Mouse (Mus musculus): ENCODE data around the gene Syce3.

The Syce3 gene

DNA sequence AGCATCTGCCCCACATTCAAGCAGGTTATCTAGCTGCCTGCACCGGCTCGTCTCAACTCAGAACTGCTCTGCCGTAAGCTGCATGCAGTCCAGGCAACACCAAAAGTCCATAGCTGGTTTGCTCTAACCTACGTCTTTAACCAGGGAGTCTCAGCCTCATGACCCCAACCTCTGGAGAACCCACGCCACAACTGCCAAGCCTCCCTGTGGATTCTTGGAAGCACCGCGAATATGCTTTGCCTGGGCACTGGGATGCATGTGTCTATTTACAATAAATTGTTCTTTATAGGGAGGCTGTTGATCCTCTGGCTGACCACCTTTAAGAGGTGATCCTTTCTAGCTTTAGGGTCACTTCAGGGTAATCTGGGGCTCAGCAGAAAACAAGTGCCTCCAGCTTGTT, 37.8 kb downstream of the Syce3 start:
- DNase-seq, result no peak

DNA sequence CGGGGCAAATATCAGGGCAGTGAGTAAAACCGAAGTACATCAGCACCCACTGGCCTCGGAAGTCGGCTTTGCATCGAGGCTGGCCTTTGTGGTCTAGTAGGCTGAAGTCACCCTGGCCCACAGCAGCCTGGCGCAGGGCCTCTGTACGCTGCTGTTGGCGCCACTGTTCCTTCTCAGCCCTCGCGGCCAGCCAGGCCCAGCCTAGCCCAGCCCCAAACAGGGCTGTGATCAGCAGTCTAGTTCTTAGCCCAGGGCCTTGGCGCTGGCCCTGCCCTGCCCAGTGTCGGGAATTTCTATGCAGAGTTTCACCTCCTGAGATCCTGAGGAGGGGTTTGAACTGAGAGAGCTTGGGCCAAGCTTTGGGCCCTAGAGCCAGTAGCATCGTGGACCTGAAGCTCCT, 38.2 kb downstream of the Syce3 start:
- no peak for DNase-seq

GRCm38 (mm10) chr15:89365141-89365551, 45.2 kb downstream of the Syce3 start:
- DNase-seq, result no peak

DNA sequence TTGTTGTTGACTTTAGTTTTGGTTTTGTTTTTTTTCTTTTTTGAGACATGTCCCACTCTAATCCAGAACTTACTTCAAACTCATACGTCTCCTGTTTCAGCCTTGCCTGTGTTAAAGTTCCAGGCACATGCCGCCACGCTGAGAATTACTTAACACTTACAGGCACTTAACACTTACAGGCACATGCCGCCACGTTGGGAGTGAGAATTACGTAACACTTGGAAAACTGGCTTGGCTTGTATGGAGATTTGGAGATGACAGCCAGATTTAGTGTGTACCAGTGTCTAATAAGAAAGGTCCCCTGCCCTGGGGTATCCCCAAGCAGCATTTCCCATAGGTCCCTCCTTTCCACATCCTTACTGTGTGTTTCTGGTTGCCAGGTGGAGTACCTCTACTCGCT, 47.3 kb downstream of the Syce3 start:
- no peak for DNase-seq

GRCm38 (mm10) chr15:89358784-89359183, 51.5 kb downstream of the Syce3 start:
- no peak for DNase-seq

DNA sequence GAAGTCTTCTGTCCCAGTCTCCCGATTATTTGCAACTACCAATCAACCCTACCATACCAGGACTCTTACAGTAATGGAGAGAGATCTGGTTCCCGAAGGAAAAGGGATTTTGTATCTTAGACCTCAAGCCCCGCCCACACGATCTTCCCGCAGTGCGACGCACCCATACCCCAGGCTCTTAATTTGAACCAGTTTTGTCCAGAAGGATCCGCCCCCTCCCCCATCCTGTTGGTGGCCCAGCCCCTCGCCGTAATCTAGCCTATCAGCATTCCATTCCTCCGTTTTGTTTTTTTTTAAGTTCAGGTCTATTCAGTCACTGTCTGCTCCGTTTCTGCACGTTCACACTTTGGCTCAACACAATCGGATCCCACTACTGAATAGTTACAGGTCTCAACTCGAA, 53.9 kb downstream of the Syce3 start:
- peak; percentile 86 for DNase-seq

DNA sequence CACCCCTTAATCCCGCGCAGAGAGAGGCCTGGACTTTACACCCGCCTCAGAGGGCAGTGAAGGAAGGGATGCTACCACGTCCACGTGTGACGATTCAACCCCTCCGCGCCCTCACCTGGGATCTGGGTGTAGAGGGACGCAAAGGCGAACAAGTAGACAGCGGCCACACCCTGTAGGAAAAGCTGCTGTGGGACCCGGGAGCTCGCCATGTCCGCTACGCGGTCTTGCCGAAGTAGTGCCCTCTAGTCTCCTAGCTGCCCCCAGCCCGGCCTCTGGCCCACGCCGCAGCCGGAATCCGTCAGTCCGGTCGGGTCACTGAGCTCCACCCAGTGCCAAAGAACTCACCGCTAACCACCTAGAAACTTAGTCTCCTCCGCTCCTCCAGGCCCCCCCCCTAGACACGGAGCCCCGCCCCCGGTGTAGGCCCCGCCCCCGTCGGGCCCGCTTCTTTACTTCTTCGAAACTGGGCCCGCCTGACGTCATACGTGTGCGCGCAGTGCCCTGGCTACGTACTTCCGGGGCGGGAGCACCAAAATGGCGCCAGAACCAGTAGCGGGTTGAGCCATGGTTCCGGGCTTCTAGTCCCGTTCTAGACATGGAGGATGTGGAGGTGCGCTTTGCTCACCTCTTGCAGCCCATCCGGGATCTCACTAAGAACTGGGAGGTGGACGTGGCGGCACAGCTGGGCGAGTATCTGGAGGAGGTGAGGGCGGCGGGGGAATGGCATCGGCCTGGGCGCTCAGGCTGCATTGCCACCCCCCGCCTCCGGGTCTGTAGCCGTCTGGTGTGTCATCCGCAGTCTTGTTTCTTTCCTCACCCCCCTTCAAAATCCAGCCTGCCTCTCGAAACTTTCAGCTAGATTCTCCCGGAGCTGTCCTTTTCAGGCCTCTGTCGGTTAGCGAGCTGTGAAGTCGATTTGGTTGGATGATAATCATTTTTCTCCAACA, 54.8 kb downstream of the Syce3 start, which contains the start of the genes Lmf2 and Ncaph2:
Gene Lmf2 (minus strand): TSS at position 419 of the 947 bp plus-strand sequence.
Gene Ncaph2 (plus strand): TSS at position 479 of the 947 bp plus-strand sequence.
- DNase-seq, result peak; percentile 95

DNA sequence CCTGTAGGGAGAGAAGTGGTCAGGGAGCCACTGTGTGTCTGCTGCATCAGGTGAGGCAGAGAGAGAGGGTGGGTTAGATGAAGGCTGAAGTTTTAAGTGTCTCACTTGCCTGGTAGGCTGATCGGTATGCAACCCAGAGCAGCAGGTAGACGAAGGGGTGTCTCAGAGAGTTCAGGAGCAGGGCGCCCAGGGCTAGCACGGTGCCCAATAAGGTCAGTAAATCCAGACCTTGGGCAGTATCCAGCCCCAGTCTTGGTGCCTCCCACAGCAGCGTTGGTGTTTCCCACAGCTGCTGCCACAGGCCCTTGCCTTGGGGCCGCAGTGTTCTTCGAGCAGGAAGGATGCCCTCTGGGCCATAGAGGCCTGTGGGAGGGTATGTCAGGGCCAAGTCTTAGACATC, 55.8 kb downstream of the Syce3 start:
- DNase-seq, result no peak

DNA sequence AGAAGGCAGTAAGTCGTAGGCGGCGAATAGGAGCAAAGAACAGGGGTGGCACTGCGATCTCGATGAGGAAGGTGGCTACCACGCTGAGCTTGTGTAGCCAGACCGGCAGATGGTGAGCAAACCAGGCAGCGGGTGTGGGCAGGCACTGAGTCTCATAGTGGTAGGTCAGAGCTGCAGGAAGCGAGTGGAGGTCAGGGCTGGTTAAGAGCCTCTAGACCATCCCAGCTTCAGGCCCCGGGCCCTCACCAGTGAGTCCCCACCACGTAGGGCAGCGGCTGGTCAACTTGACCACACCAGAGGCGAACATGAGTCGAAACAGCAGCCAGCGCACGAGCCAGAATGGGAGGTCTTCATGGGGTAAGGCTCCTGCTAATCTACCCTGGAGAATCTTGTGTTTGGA, 56.5 kb downstream of the Syce3 start:
- no peak for DNase-seq

GRCm38 (mm10) chr15:89352795-89353194, 57.5 kb downstream of the Syce3 start:
- no peak for DNase-seq

DNA sequence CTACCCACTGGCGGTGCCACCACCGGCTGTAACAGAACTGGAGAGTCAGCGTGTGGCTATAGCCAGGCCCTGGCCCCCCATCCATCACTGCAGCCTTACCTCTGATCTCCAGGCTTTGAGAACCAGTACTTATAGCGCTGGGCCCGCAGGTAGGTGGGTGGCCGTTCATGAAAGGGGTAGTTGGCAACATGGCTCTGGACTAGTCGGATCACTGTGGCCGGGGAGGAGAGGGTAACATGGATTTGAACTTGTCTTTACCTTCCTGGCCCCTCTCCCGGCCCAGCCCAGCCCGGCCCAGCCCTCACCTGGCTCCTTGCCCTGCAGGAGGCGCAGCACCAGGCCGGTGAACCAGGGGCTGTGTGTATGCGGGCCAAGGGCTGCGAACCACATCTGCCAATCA, 58.2 kb downstream of the Syce3 start:
- no peak for DNase-seq

GRCm38 (mm10) chr15:89351302-89351701, 59.0 kb downstream of the Syce3 start:
- DNase-seq, result no peak

GRCm38 (mm10) chr15:89350447-89350846, 59.9 kb downstream of the Syce3 start:
- no peak for DNase-seq

DNA sequence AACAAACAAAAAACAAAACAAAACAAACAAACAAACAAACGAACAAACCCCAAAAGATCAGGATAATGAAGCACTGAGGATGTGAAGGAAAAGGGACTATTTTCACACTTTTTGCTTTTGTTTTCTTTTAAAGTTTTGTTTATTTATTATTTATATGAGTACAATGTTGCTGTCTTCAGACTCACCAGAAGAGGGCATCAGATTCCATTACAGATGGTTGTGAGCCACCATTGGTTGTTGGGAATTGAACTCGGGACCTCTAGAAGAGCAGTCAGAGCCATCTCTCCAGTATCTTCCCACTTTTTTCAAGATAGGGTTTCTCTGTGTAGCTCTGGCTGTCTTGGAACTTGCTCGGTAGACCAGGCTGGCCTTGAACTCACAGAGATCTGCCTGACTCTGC, 67.0 kb downstream of the Syce3 start:
- no peak for DNase-seq

- no peak for DNase-seq
These were observed 68.6 kb downstream of the Syce3 start for GRCm38 (mm10) chr15:89341678-89342077.

Measured in right cerebral cortex, postnatal 4 days (tissue).